Mouse (Mus musculus) adrenal gland, postnatal 10 days (tissue): Measurements from ENCODE around the gene Olfr1126. TPM values are rescaled to one million over a fixed set of nuclear protein-coding genes. Genes with fewer than 3 reads are reported as not detected.
"Not testable (repeated sequence)": the region's sequence is repeated elsewhere in the genome, so short reads cannot be mapped to it uniquely, and the experiment has no call there.

Experiments used
- DNase-seq: peaks from one replicate; pipeline ENCODE4 v3.0.0; 2021; ENCODE audit warnings: mixed read lengths
- long read RNA-seq, 2 experiments: library from polyadenylated mRNA; stranded (forward); transcript quantifications; one replicate each; pipeline ENCODE4 v2.0.0; 2021
- total RNA-seq, 2 experiments: library from RNA; stranded (reverse); gene quantifications; 2 replicates each; pipeline ENCODE4 v1.2.3; 2021

Olfr1126 gene
- total RNA-seq, result not detected
- long read RNA-seq, experiment 1, result 0 reads
- long read RNA-seq, experiment 2, result 0 reads

GRCm38 (mm10) chr2:87453662-87454061, at the start of gene Olfr1126:
TSS of gene Olfr1126 (plus strand) at chr2:87453962.
- no peak for DNase-seq

GRCm38 (mm10) chr2:87416335-87416734, 37.4 kb upstream of the Olfr1126 start, which contains the start of gene Olfr1123:
TSS of gene Olfr1123 (plus strand) at chr2:87416635.
- DNase-seq, result no peak

- DNase-seq, result no peak
Observed at GRCm38 (mm10) chr2:87429975-87430374, 23.8 kb upstream of the Olfr1126 start, which contains the start of gene Olfr1124. TSS of gene Olfr1124 (plus strand) at chr2:87430275.

- no peak for DNase-seq
Observed at GRCm38 (mm10) chr2:87437731-87438130, 16.0 kb upstream of the Olfr1126 start.

- no peak for DNase-seq
Observed at GRCm38 (mm10) chr2:87461769-87462168, 8.0 kb downstream of the Olfr1126 start.

GRCm38 (mm10) chr2:87480207-87480606, 26.4 kb downstream of the Olfr1126 start:
- DNase-seq, result no peak

GRCm38 (mm10) chr2:87481158-87481557, 27.4 kb downstream of the Olfr1126 start:
- no peak for DNase-seq

- no peak for DNase-seq
Observed at GRCm38 (mm10) chr2:87482276-87482675, 28.5 kb downstream of the Olfr1126 start.

GRCm38 (mm10) chr2:87496993-87497392, 43.2 kb downstream of the Olfr1126 start, which contains the start of gene Pramel7:
TSS of gene Pramel7 (minus strand) at chr2:87497093.
- DNase-seq, result not testable (repeated sequence)

- DNase-seq, result no peak
Observed at GRCm38 (mm10) chr2:87506265-87506664, 52.5 kb downstream of the Olfr1126 start, which contains the start of gene Pramel6. TSS of gene Pramel6 (plus strand) at chr2:87506565.

Other genes with a start within 250 kb of the Olfr1126 start
- not detected for gene Olfr1113, start 245.0 kb upstream of the Olfr1126 start, total RNA-seq
- not detected for gene Olfr1115, start 205.9 kb upstream of the Olfr1126 start, total RNA-seq
- gene Olfr1116, start 186.4 kb upstream of the Olfr1126 start, total RNA-seq, result not detected
- gene Olfr1118, start 146.4 kb upstream of the Olfr1126 start, total RNA-seq, result not detected
- not detected for gene Olfr1120, start 99.1 kb upstream of the Olfr1126 start, total RNA-seq
- not detected for gene Olfr1121, start 84.1 kb upstream of the Olfr1126 start, total RNA-seq
- not detected for gene Olfr1122, start 68.1 kb upstream of the Olfr1126 start, total RNA-seq
- gene Olfr1123, start 37.3 kb upstream of the Olfr1126 start, total RNA-seq, result not detected
- gene Olfr1124, start 23.7 kb upstream of the Olfr1126 start, total RNA-seq, result not detected
- gene Pramel7, start 43.1 kb downstream of the Olfr1126 start, total RNA-seq, result not detected
- gene Pramel6, start 52.6 kb downstream of the Olfr1126 start, total RNA-seq, result not detected
- gene Olfr153, start 77.8 kb downstream of the Olfr1126 start, total RNA-seq, result not detected
- gene Olfr1128, start 91.6 kb downstream of the Olfr1126 start, total RNA-seq, result not detected
- gene Olfr1129, start 119.9 kb downstream of the Olfr1126 start, total RNA-seq, result not detected
- not detected for gene Olfr1130, start 152.2 kb downstream of the Olfr1126 start, total RNA-seq
- gene Olfr1131, start 173.1 kb downstream of the Olfr1126 start, total RNA-seq, result not detected
- gene Olfr1132, start 183.6 kb downstream of the Olfr1126 start, total RNA-seq, result not detected
- not detected for gene Olfr1133, start 193.4 kb downstream of the Olfr1126 start, total RNA-seq
- gene Olfr1134, start 204.5 kb downstream of the Olfr1126 start, total RNA-seq, result not detected
- not detected for gene Olfr1135, start 219.7 kb downstream of the Olfr1126 start, total RNA-seq
- not detected for gene Olfr1136, start 240.0 kb downstream of the Olfr1126 start, total RNA-seq